Comparison of ENCODE assay signal across 8 mouse cellular contexts in the genomic region with DNA sequence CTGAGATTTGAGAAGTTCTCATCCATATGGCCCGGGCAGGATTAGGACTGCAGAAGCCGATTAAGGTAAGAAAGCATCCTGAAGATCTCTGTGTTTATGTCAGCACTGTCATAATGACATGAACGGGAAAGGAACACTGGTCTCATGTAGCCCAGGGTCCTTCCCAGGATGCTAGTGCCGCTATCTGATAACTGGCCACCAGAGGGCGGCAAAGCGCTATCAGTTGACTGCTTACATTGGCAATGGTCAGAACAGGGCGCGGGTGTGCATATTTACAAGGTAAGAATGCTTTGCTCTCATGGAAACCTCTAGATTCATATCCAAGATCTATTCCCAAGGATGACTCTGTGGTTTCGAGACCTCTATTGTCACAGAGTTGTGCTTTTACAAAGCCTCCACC. TPM values are rescaled to one million over a fixed set of nuclear protein-coding genes. Genes with fewer than 3 reads are reported as not detected.
DNase-seq lines count a peak whose midpoint lies in the region; ATAC-seq lines count a peak whose summit lies in the region.
"Had no signal": no experiment of that assay in that cellular context is flagged by ENCODE, and none has a peak within 500 bp of the region (broad histone marks: within the 10 kb centered on the region; RNA-seq: fewer than 3 reads in every experiment).

No protein-coding gene starts in this region.

- peak; percentile 70 for DNase-seq in adipocyte (ENCODE audit: low spot score)
- peak; percentile 93 to 97 for DNase-seq in cerebellum, postnatal 14 days
- DNase-seq in gastrocnemius, adult 18-20 months (ENCODE audit: low spot score): peak; percentile 80
- DNase-seq in induced T-regulatory cell, adult 2 months (ENCODE audit: low read depth): peak; percentile 63
- peak; percentile 85 to 88 for DNase-seq in left cerebral cortex, postnatal 10 days (ENCODE audit: extremely low spot score in 1 of 2, low spot score in 2 of 2)
- DNase-seq in skeletal muscle tissue, adult 2 months (ENCODE audit: low read depth, low spot score): peak; percentile 44

- WGBS in midbrain, embryonic 12.5 days: 12% methylated on average over 9 of the region's 9 CpGs

- intact Hi-C loops in left cerebral cortex, postnatal 10 days (cut with DNase I): loop anchor here (2.0 to 10.0 kb wide), 5 partner anchors 41 to 483 kb away; no protein-coding TSS in a partner anchor

- H3K27ac ChIP-seq in midbrain, embryonic 12.5 days (replicated peaks): no peak overlapping the region

- H3K27me3 ChIP-seq in midbrain, embryonic 12.5 days: no peaks in the 10 kb centered on the region
- H3K27me3 ChIP-seq: megakaryocyte, embryonic 14.5 days had no signal

- no peak overlapping the region for H3K4me2 ChIP-seq in midbrain, embryonic 12.5 days (replicated peaks)

- H3K36me3 ChIP-seq in midbrain, embryonic 12.5 days: no peaks in the 10 kb centered on the region

- ATAC-seq in midbrain, embryonic 12.5 days (ENCODE audit: low FRiP score, low read depth): peak; percentile 47

- no peaks in the 10 kb centered on the region for H3K4me1 ChIP-seq in midbrain, embryonic 12.5 days
- H3K4me1 ChIP-seq: megakaryocyte, embryonic 14.5 days had no signal

- no peak overlapping the region for H3K4me3 ChIP-seq in midbrain, embryonic 12.5 days
- H3K4me3 ChIP-seq: megakaryocyte, embryonic 14.5 days had no signal

- no peaks in the 10 kb centered on the region for H3K9me3 ChIP-seq in midbrain, embryonic 12.5 days
- H3K9me3 ChIP-seq: megakaryocyte, embryonic 14.5 days had no signal

- no peak overlapping the region for H3K9ac ChIP-seq in midbrain, embryonic 12.5 days (replicated peaks)

RNA-seq across cellular contexts. Expression of gene Ces1a, which starts 36.6 kb away (rescaled TPM):
- total RNA-seq in gastrocnemius, adult 18-20 months (2021): not detected
- under 1 TPM; 0.21 to 0.28 TPM for total RNA-seq in left cerebral cortex, postnatal 10 days (2021)
- polyA plus RNA-seq in midbrain, embryonic 12.5 days (2016; fragmentation: Nextera tagmentation; extraction: Ambion mirVana): not detected in 2 replicates

RNA-seq across cellular contexts. Expression of gene Slc6a2, which starts 51.6 kb away (rescaled TPM):
- under 1 TPM; 0.34 to 0.52 TPM for total RNA-seq in gastrocnemius, adult 18-20 months (2021)
- total RNA-seq in left cerebral cortex, postnatal 10 days (2021): under 1 TPM; 0.26 to 0.28 TPM
- polyA plus RNA-seq in midbrain, embryonic 12.5 days (2016; fragmentation: Nextera tagmentation; extraction: Ambion mirVana): 0.17 and 0.18 TPM in 2 replicates

Comparison
In these comparisons a context has a peak if more than half of its experiments do, and no peak if none do; other contexts are left out.
1. DNase-seq: peak in every context shown above with its lines; median percentile 95 in cerebellum, postnatal 14 days; 86 in left cerebral cortex, postnatal 10 days; 80 in gastrocnemius, adult 18-20 months; 70 in adipocyte; 63 in induced T-regulatory cell, adult 2 months; 44 in skeletal muscle tissue, adult 2 months.